Mouse (Mus musculus) G1E (cell line): ENCODE results near the gene Klf12.

Experiments
- CTCF ChIP-seq: IDR thresholded peaks from 2 replicates; pipeline ENCODE4 v1.5.1; 2012; ENCODE audit warnings: low read depth, low read length, inconsistent platforms, mixed read lengths
- GATA1 ChIP-seq: IDR thresholded peaks from 2 replicates; pipeline ENCODE4 v1.6.1; 2012; ENCODE audit warnings: borderline replicate concordance, low read length, inconsistent platforms, mixed read lengths
- POLR2AphosphoS5 ChIP-seq: IDR thresholded peaks from 2 replicates; pipeline ENCODE4 v1.6.1; 2012; ENCODE audit warnings: low read depth, low read length, inconsistent platforms; ENCODE audit not compliant: insufficient replicate concordance

DNA sequence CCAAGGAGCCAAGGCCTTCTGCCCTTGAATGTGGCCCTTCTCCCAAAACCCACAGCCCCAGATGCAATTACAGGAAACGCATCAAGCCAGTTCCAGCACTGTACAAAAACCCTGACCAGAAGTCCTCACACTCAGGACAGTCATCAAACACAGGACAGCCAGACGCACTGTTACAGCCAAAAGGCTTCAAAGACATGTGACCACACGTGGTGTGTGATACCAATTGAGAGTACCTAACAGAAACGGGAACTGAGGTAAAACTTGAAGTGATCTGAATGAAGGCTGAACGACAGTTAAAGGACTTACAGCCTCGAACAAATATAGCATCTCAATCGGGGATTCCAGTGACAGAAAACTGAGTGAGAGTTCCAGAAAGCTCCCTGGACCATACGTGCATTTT, 87.3 kb downstream of the Klf12 start:
- TF ChIP-seq POLR2AphosphoS5 (no peak), CTCF (no peak), GATA1 (no peak)
